Mouse (Mus musculus): Measurements from ENCODE around the gene Olfr564.

Gene Olfr564
- long read RNA-seq, experiment 1: 0 reads
- long read RNA-seq, experiment 2: 0 reads

- intact Hi-C loops (cut with DNase I): no loop called here
These were observed at the start of gene Olfr564 for GRCm38 (mm10) chr7:102803180-102803579. Gene Olfr564 (plus strand): TSS chr7:102803480.

GRCm38 (mm10) chr7:102759266-102759665 is 44.0 kb upstream of the Olfr564 start, which contains the start of the genes Olfr560 and Olfr78:
Gene Olfr560 (minus strand): TSS chr7:102759366.
Gene Olfr78 (minus strand): TSS chr7:102759471.
- intact Hi-C loops (cut with DNase I): no loop called here

- intact Hi-C loops (cut with DNase I): no loop called here
These were observed 32.4 kb upstream of the Olfr564 start, which contains the start of gene Olfr561 for GRCm38 (mm10) chr7:102770921-102771320. Gene Olfr561 (plus strand): TSS chr7:102771221.

Data from adrenal gland (tissue).